Comparison of ENCODE assay signal across 10 mouse cellular contexts in genomic region chr8:11430688-11431087, GRCm38 (mm10). TPM values are rescaled to one million over a fixed set of nuclear protein-coding genes. Genes with fewer than 3 reads are reported as not detected.
DNase-seq lines count a peak whose midpoint lies in the region; ATAC-seq and TF ChIP-seq lines count a peak whose summit lies in the region.
"Had no signal": no experiment of that assay in that cellular context is flagged by ENCODE, and none has a peak within 500 bp of the region (broad histone marks: within the 10 kb centered on the region; RNA-seq: fewer than 3 reads in every experiment).

No protein-coding gene starts in this region.

- no peak overlapping the region for H3K4me3 ChIP-seq in intestine, postnatal 0 days (ENCODE audit: low read depth, low read length)
- H3K4me3 ChIP-seq in intestine, embryonic 15.5 days (replicated peaks) = no peak overlapping the region
- H3K4me3 ChIP-seq in E14TG2a.4 (replicated peaks; ENCODE audit: low read length) = no peak overlapping the region
- no peak overlapping the region for H3K4me3 ChIP-seq in hindbrain, embryonic 11.5 days (ENCODE audit: low read depth, low read length)
- no peak overlapping the region for H3K4me3 ChIP-seq in limb, embryonic 10.5 days
- H3K4me3 ChIP-seq: neural tube, embryonic 12.5 days had no signal

- no peak for ATAC-seq in intestine, postnatal 0 days
- ATAC-seq in intestine, embryonic 15.5 days = no peak
- ATAC-seq in hindbrain, embryonic 11.5 days (ENCODE audit: low FRiP score) = no peak

- DNase-seq in brain, embryonic 14.5 days (ENCODE audit: low read depth) = no peak
- peak; percentile 36 for DNase-seq in lung, postnatal 14 days
- no peak for DNase-seq in hindbrain, embryonic 11.5 days (ENCODE audit: low spot score)
- DNase-seq in layer of hippocampus, adult 18-20 months (ENCODE audit: low spot score in 2 of 2) = no peak
- no peak for DNase-seq in limb, embryonic 10.5 days (ENCODE audit: low spot score)
- DNase-seq: heart, adult 11 months had no signal

- no peak overlapping the region for H3K4me2 ChIP-seq in intestine, postnatal 0 days (replicated peaks; ENCODE audit: low read depth)
- no peak overlapping the region for H3K4me2 ChIP-seq in intestine, embryonic 15.5 days (replicated peaks)
- no peak overlapping the region for H3K4me2 ChIP-seq in hindbrain, embryonic 11.5 days (replicated peaks; ENCODE audit: low read depth, low read length)
- H3K4me2 ChIP-seq: neural tube, embryonic 12.5 days had no signal

- no peaks in the 10 kb centered on the region for H3K27me3 ChIP-seq in intestine, postnatal 0 days (replicated peaks; ENCODE audit: control insufficient read depth, insufficient read depth, low read length)
- no peaks in the 10 kb centered on the region for H3K27me3 ChIP-seq in intestine, embryonic 15.5 days (replicated peaks)
- 0 out of 2 replicates have a peak, but pooled peaks cover 2% of the 10 kb centered on the region for H3K27me3 ChIP-seq in E14TG2a.4 (ENCODE audit: insufficient read depth, low read length)
- H3K27me3 ChIP-seq in hindbrain, embryonic 11.5 days (ENCODE audit: control insufficient read depth, insufficient read depth, low read length) = no peaks in the 10 kb centered on the region
- no peaks in the 10 kb centered on the region for H3K27me3 ChIP-seq in limb, embryonic 10.5 days (ENCODE audit: low read depth, poor library complexity, severe bottlenecking)
- H3K27me3 ChIP-seq: neural tube, embryonic 12.5 days had no signal

- TF ChIP-seq CTCF in intestine, postnatal 0 days (IDR thresholded peaks at IDR 0.05; ENCODE audit: low read depth) = peak; percentile 81
- TF ChIP-seq CTCF in E14TG2a.4 (conservative IDR thresholded peaks at IDR 0.05; ENCODE audit: low read length) = peak; percentile 79
- TF ChIP-seq CTCF in brain, embryonic 14.5 days (IDR thresholded peaks at IDR 0.05; ENCODE audit: borderline replicate concordance, extremely low read depth, insufficient read depth, insufficient read length) = peak; percentile 53; the same call in 1 of the 2 replicates

- H3K9me3 ChIP-seq in intestine, postnatal 0 days (ENCODE audit: control insufficient read depth) = no peaks in the 10 kb centered on the region
- no peaks in the 10 kb centered on the region for H3K9me3 ChIP-seq in intestine, embryonic 15.5 days
- no peaks in the 10 kb centered on the region for H3K9me3 ChIP-seq in E14TG2a.4 (ENCODE audit: low read length)
- H3K9me3 ChIP-seq in hindbrain, embryonic 11.5 days (ENCODE audit: control insufficient read depth, low read length) = no peaks in the 10 kb centered on the region
- no peaks in the 10 kb centered on the region for H3K9me3 ChIP-seq in limb, embryonic 10.5 days (replicated peaks)
- H3K9me3 ChIP-seq: neural tube, embryonic 12.5 days had no signal

- no peak overlapping the region for H3K27ac ChIP-seq in intestine, postnatal 0 days (ENCODE audit: low read depth, low read length)
- no peak overlapping the region for H3K27ac ChIP-seq in intestine, embryonic 15.5 days
- no peak overlapping the region for H3K27ac ChIP-seq in hindbrain, embryonic 11.5 days (ENCODE audit: low read depth, low read length)
- H3K27ac ChIP-seq in limb, embryonic 10.5 days = no peak overlapping the region
- H3K27ac ChIP-seq: neural tube, embryonic 12.5 days had no signal

- H3K9ac ChIP-seq in intestine, postnatal 0 days (ENCODE audit: low read depth, low read length) = no peak overlapping the region
- no peak overlapping the region for H3K9ac ChIP-seq in intestine, embryonic 15.5 days
- no peak overlapping the region for H3K9ac ChIP-seq in hindbrain, embryonic 11.5 days (ENCODE audit: low read depth, low read length)
- H3K9ac ChIP-seq: neural tube, embryonic 12.5 days had no signal

- no peaks in the 10 kb centered on the region for H3K4me1 ChIP-seq in intestine, postnatal 0 days (replicated peaks; ENCODE audit: control insufficient read depth, insufficient read depth, low read length)
- H3K4me1 ChIP-seq in intestine, embryonic 15.5 days (replicated peaks) = no peaks in the 10 kb centered on the region
- H3K4me1 ChIP-seq in E14TG2a.4 (replicated peaks; ENCODE audit: low read depth, low read length) = peaks cover 3% of the 10 kb centered on the region
- H3K4me1 ChIP-seq in hindbrain, embryonic 11.5 days (replicated peaks; ENCODE audit: control insufficient read depth, insufficient read depth, low read length) = no peaks in the 10 kb centered on the region
- H3K4me1 ChIP-seq in limb, embryonic 10.5 days = no peaks in the 10 kb centered on the region
- H3K4me1 ChIP-seq: neural tube, embryonic 12.5 days had no signal

- TF ChIP-seq POLR2A in brain, embryonic 14.5 days (IDR thresholded peaks at IDR 0.05; ENCODE audit: borderline replicate concordance, extremely low read depth, insufficient read depth, insufficient read length, poor library complexity, severe bottlenecking) = no peak

- peaks cover 38% of the 10 kb centered on the region; the same call in 1 of the 2 replicates for H3K36me3 ChIP-seq in intestine, postnatal 0 days (ENCODE audit: control insufficient read depth, insufficient read depth)
- peaks cover 37% of the 10 kb centered on the region for H3K36me3 ChIP-seq in intestine, embryonic 15.5 days
- H3K36me3 ChIP-seq in E14TG2a.4 (ENCODE audit: insufficient read depth, low read length) = no peaks in the 10 kb centered on the region
- H3K36me3 ChIP-seq in hindbrain, embryonic 11.5 days (ENCODE audit: control insufficient read depth, insufficient read depth, low read length) = no peaks in the 10 kb centered on the region
- peaks cover 88% of the 10 kb centered on the region for H3K36me3 ChIP-seq in limb, embryonic 10.5 days

- 70% methylated on average over 5 of the region's 5 CpGs for WGBS in intestine, postnatal 0 days
- WGBS in intestine, embryonic 15.5 days = 66% methylated on average over 5 of the region's 5 CpGs
- whole genome bisulfite sequencing in hindbrain, embryonic 11.5 days = 60% methylated on average over 5 of the region's 5 CpGs
- 55% methylated on average over 5 of the region's 5 CpGs for WGBS in limb, embryonic 10.5 days

RNA-seq across cellular contexts. Expression of gene Rab20, which starts 47.8 kb away (rescaled TPM):
- polyA plus RNA-seq in intestine, postnatal 0 days (2015; fragmentation: Nextera tagmentation; extraction: Ambion mirVana) = 42.4 and 43.5 TPM in 2 replicates
- polyA plus RNA-seq in intestine, embryonic 15.5 days (2015; fragmentation: Nextera tagmentation; extraction: Ambion mirVana) = 14.8 and 16.5 TPM in 2 replicates
- polyA plus RNA-seq in brain, embryonic 14.5 days (2012; rRNA removed) = 0.55 and 0.85 TPM in 2 replicates
- 0.83 and 1.3 TPM in 2 replicates for polyA plus RNA-seq in hindbrain, embryonic 11.5 days (2014; fragmentation: Nextera tagmentation; extraction: Ambion mirVana)
- under 1 TPM; 0.30 to 0.89 TPM for total RNA-seq in layer of hippocampus, adult 18-20 months (2021)
- polyA plus RNA-seq in limb, embryonic 10.5 days (2016; fragmentation: Nextera tagmentation; extraction: Ambion mirVana) = 0.99 and 1.9 TPM in 2 replicates
